Mouse (Mus musculus) induced T-regulatory cell, adult 2 months (primary cell): ENCODE measurements at regions not wholly inside any gene's neighbourhood (a gene's known extent, or its start where the extent isn't known, plus 50 kb on each side); places are given as distances from the start of the nearest gene placed in this dataset.
"Not testable (repeated sequence)": the region's sequence is repeated elsewhere in the genome, so short reads cannot be mapped to it uniquely, and the experiment has no call there.

Experiments
- DNase-seq: peaks from one replicate; pipeline ENCODE4 v3.0.0-alpha.2; 2012; ENCODE audit warnings: low read depth

DNA sequence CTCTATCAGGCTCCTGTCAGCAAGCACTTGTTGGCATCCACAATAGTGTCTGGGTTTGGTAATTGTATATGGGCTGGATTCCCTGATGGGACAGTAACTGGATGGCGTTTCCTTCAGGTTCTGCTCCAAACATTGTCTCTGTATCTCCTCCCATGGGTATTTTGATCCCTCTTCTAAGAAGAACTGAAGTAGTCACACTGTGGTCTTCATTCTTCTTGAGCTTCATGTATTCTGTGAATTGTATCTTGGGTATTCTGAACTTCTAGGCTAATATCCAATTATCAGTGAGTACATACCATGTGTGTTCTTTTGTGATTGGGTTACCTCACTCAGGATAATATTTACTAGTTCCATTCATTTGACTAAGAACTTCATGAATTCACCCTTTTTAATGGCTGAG, 119.2 kb upstream of the Gm21119 start:
- not testable (repeated sequence) for DNase-seq

DNA sequence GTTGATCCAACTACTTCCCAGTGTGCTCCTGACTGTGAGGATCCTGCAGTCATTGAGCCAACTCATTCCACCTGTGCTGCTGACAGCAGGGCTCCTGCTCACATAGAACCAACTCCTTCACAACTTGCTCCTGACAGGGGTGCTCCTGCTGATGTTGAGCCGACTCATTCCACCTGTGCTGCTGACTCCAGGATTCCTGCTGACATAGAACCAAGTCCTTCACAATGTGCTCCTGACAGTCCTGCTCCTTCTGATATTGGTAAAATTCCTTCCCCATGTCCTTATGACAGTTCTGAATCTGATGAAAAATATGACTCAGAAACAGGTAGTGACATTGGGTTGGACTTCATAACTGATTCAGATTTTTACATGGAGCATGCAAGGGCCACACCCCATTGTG, 100.8 kb upstream of the Gm21119 start:
- not testable (repeated sequence) for DNase-seq

GRCm38 (mm10) chr8:20516324-20516830, 98.3 kb upstream of the Gm21119 start:
- DNase-seq: not testable (repeated sequence)

GRCm38 (mm10) chr8:20517551-20517950, 97.2 kb upstream of the Gm21119 start:
- DNase-seq: not testable (repeated sequence)

- not testable (repeated sequence) for DNase-seq
Measured at GRCm38 (mm10) chr8:20524539-20524938, 90.2 kb upstream of the Gm21119 start.

- not testable (repeated sequence) for DNase-seq
Measured at GRCm38 (mm10) chr8:20529048-20529447, 85.7 kb upstream of the Gm21119 start.

GRCm38 (mm10) chr8:20539031-20539430, 75.7 kb upstream of the Gm21119 start:
- DNase-seq: not testable (repeated sequence)

DNA sequence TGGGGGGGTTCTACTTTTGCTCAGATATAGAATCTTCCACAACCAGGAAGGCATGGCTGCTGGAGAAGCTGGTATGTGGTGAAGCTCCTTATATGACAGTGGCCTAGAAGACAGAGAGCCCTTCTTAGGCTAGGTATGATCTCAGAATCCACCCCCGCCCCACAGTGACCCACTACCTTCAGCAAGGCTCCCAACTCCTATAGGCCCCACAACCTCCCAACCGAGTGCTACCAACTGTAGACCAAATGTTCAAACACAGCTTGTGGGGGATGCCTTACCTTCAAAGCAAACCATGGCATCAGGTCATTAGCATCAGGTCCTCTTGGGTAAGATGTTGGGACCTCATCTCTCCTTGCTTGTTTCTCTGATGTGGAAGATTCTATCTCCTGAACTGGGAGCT, 70.6 kb upstream of the Gm21119 start:
- DNase-seq: not testable (repeated sequence)

DNA sequence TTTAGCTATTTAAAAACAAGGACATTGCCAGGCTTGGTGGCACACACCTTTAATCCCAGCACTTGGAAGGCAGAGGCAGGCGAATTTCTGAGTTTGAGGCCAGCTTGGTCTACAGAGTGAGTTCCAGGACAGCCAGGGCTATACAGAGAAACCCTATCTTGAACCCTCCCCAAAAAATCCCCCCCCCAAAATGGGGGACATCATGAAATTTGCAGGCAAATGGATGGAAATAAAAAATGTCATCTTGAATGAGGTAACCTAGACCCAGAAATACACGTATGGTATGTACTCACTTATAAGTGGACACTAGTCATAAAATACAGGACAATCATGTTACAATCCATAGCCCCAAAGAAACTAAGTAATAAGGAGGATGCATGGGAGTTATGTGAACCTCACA, 69.4 kb upstream of the Gm21119 start:
- not testable (repeated sequence) for DNase-seq

GRCm38 (mm10) chr8:20546401-20546800, 68.3 kb upstream of the Gm21119 start:
- not testable (repeated sequence) for DNase-seq

DNA sequence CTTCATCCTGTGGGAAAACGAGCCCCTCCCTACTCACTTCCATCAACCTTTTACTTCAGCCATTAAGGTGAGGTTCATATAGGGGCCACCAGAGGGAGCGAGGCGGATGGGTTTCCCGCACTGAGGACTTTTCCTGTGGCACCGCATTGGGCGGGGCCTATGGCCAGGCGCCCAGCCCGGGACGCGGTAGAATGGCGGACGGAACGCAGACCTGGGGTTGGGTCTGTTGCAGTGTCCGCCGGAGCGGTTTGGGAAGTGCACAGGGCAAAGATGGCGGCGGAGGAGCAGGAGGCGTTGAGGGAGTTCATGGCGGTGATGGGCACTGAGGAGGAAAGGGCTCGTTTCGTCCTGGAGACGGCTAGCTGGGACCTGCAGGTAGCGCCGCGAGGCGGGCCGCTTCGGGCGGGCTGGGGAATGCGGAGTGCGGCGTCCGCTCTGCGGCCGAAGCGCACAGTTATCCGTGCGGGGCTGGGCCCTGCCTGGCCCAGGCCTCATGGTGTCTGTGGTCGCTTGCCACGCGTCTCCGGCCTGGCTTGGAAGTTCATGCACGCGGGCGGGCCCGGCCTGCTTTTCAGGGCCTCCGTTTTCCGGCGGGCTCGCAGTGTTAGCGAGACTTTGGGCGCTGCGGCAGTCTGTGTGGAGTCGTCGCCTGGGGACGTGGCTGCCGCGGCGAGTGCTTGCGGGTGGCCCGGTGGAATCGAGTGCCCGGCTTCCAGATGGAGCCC, 64.5 kb upstream of the Gm21119 start:
- DNase-seq: peak; percentile 46

- DNase-seq: not testable (repeated sequence)
Measured at GRCm38 (mm10) chr8:20556501-20557181, 58.1 kb upstream of the Gm21119 start.

GRCm38 (mm10) chr8:20557184-20557583, 57.5 kb upstream of the Gm21119 start:
- peak; percentile 1 for DNase-seq

GRCm38 (mm10) chr8:20557609-20558008, 57.1 kb upstream of the Gm21119 start:
- not testable (repeated sequence) for DNase-seq
